Mouse (Mus musculus): ENCODE results near the gene Awat1. TPM values are rescaled to one million over a fixed set of nuclear protein-coding genes. Genes with fewer than 3 reads are reported as not detected.

The Awat1 gene
- total and polyA plus RNA-seq, 2 experiments from 2014 or later = not detected

- Histone ChIP-seq H3K36me3 (ENCODE audit: insufficient read depth, low read length) (no peaks in the 10 kb centered on the region), H3K9me3 (ENCODE audit: low read length) (no peaks in the 10 kb centered on the region), H3K4me2 (ENCODE audit: low read depth, low read length, poor library complexity, severe bottlenecking) (no peak overlapping the region), H3K4me1 (ENCODE audit: insufficient read depth, low read length) (no peaks in the 10 kb centered on the region), H3K4me3 (ENCODE audit: low read depth, low read length) (no peak overlapping the region), H3K27me3 (ENCODE audit: insufficient read depth, low read length) (peaks cover 6% of the 10 kb centered on the region; the same call in 1 of the 2 replicates), H3K9ac (replicated peaks; ENCODE audit: low read length, poor library complexity, severe bottlenecking) (no peak overlapping the region), H3K27ac (ENCODE audit: low read depth, low read length) (no peak overlapping the region)
- no peak for DNase-seq (ENCODE audit: low spot score)
- TF ChIP-seq CTCF (IDR thresholded peaks at IDR 0.05) = no peak
- WGBS = 71% methylated on average over 4 of the region's 4 CpGs
- no peak for ATAC-seq (ENCODE audit: low FRiP score)
Measured at GRCm38 (mm10) chrX:100599755-100600154, 27.7 kb downstream of the Awat1 start.

GRCm38 (mm10) chrX:100605314-100605713 is 33.3 kb downstream of the Awat1 start, which contains the start of gene Arr3:
Gene Arr3 (plus strand): TSS chrX:100605497.
- ATAC-seq (ENCODE audit: low FRiP score) (no peak), DNase-seq (ENCODE audit: low spot score) (no peak)
- Histone ChIP-seq H3K9ac (replicated peaks; ENCODE audit: low read length, poor library complexity, severe bottlenecking) (no peak within 1 kb of the TSS), H3K27me3 (ENCODE audit: insufficient read depth, low read length) (no peaks in the 10 kb centered on the region; the same call in 1 of the 2 replicates), H3K27ac (ENCODE audit: low read depth, low read length) (no peak within 1 kb of the TSS), H3K9me3 (ENCODE audit: low read length) (no peaks in the 10 kb centered on the region), H3K4me1 (ENCODE audit: insufficient read depth, low read length) (no peaks in the 10 kb centered on the region), H3K4me3 (ENCODE audit: low read depth, low read length) (no peak within 1 kb of the TSS), H3K4me2 (ENCODE audit: low read depth, low read length, poor library complexity, severe bottlenecking) (no peak within 1 kb of the TSS), H3K36me3 (ENCODE audit: insufficient read depth, low read length) (no peaks in the 10 kb centered on the region)
- 46% methylated on average over 1 of the region's 1 CpGs for WGBS
- TF ChIP-seq CTCF (IDR thresholded peaks at IDR 0.05) = no peak

DNA sequence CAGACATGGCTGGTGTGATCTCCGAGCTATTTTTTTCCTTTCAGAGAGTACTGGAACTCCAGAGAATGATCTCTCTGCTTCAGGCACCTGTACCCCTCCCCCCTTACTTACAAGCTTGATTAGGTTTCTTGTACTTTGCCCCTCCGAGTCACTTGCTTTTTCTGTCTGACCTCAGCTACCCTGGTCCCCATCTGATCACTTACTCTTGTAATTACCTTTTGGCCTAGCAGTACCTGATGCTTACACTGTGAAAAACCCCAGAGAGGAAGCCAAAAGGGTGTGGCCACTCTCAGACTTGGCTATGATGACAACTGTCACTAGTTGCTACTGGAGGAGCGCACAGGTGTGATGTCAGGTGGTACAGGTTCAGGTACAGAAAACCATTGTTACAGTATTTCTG is 46.4 kb downstream of the Awat1 start:
- no peak overlapping the region for H3K27ac ChIP-seq (ENCODE audit: low read depth, low read length)
- H3K4me2 ChIP-seq (ENCODE audit: low read depth, low read length, poor library complexity, severe bottlenecking) = no peak overlapping the region
- WGBS = 65% methylated on average over 3 of the region's 3 CpGs
- no peak overlapping the region for H3K4me3 ChIP-seq (ENCODE audit: low read depth, low read length)
- ATAC-seq (ENCODE audit: low FRiP score) = no peak
- H3K9ac ChIP-seq (replicated peaks; ENCODE audit: low read length, poor library complexity, severe bottlenecking) = no peak overlapping the region
- H3K36me3 ChIP-seq (ENCODE audit: insufficient read depth, low read length) = 0 out of 2 replicates have a peak, but pooled peaks cover 3% of the 10 kb centered on the region
- no peak for TF ChIP-seq CTCF (IDR thresholded peaks at IDR 0.05)
- no peaks in the 10 kb centered on the region for H3K9me3 ChIP-seq (ENCODE audit: low read length)
- H3K4me1 ChIP-seq (ENCODE audit: insufficient read depth, low read length) = no peaks in the 10 kb centered on the region
- DNase-seq (ENCODE audit: low spot score) = no peak
- H3K27me3 ChIP-seq (ENCODE audit: insufficient read depth, low read length) = no peaks in the 10 kb centered on the region

DNA sequence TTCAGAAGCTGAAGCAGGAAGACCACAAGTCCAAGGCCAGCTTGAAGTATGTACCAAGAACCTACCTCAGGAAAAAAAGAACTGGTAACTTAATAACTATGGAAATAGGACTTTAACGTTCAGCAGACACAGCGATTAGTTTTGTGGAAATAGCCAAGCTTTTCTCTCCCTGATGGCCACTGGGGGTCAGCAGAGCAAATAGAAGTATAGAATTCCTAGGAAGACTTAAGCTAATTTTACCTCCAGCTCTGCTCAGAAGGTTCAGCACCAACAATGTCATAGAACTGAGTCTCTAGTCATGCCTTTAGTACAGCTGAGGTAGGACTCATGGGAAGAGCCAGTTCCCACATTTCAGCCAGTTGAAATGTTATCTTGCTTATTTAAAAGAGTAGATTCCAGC is 49.3 kb downstream of the Awat1 start:
- H3K4me1 ChIP-seq (ENCODE audit: insufficient read depth, low read length) = no peaks in the 10 kb centered on the region
- H3K4me3 ChIP-seq (ENCODE audit: low read depth, low read length) = no peak overlapping the region
- no peak overlapping the region for H3K4me2 ChIP-seq (ENCODE audit: low read depth, low read length, poor library complexity, severe bottlenecking)
- H3K27ac ChIP-seq (ENCODE audit: low read depth, low read length) = no peak overlapping the region
- 0 out of 2 replicates have a peak, but pooled peaks cover 3% of the 10 kb centered on the region for H3K36me3 ChIP-seq (ENCODE audit: insufficient read depth, low read length)
- no peak overlapping the region for H3K9ac ChIP-seq (replicated peaks; ENCODE audit: low read length, poor library complexity, severe bottlenecking)
- peak; percentile 50 for DNase-seq (ENCODE audit: low spot score)
- peak; percentile 62 for TF ChIP-seq CTCF (IDR thresholded peaks at IDR 0.05)
- whole genome bisulfite sequencing = 57% methylated on average over 2 of the region's 2 CpGs
- no peaks in the 10 kb centered on the region for H3K27me3 ChIP-seq (ENCODE audit: insufficient read depth, low read length)
- no peak for ATAC-seq (ENCODE audit: low FRiP score)
- H3K9me3 ChIP-seq (ENCODE audit: low read length) = no peaks in the 10 kb centered on the region

GRCm38 (mm10) chrX:100624242-100624641 is 52.2 kb downstream of the Awat1 start:
- no peaks in the 10 kb centered on the region for H3K27me3 ChIP-seq (ENCODE audit: insufficient read depth, low read length)
- H3K36me3 ChIP-seq (ENCODE audit: insufficient read depth, low read length) = 0 out of 2 replicates have a peak, but pooled peaks cover 3% of the 10 kb centered on the region
- no peak for TF ChIP-seq CTCF (IDR thresholded peaks at IDR 0.05)
- ATAC-seq (ENCODE audit: low FRiP score) = no peak
- no peak for DNase-seq (ENCODE audit: low spot score)
- no peak overlapping the region for H3K9ac ChIP-seq (replicated peaks; ENCODE audit: low read length, poor library complexity, severe bottlenecking)
- WGBS = 89% methylated on average over 4 of the region's 4 CpGs
- no peak overlapping the region for H3K27ac ChIP-seq (ENCODE audit: low read depth, low read length)
- no peak overlapping the region for H3K4me2 ChIP-seq (ENCODE audit: low read depth, low read length, poor library complexity, severe bottlenecking)
- no peaks in the 10 kb centered on the region for H3K4me1 ChIP-seq (ENCODE audit: insufficient read depth, low read length)
- H3K4me3 ChIP-seq (ENCODE audit: low read depth, low read length) = no peak overlapping the region
- H3K9me3 ChIP-seq (ENCODE audit: low read length) = no peaks in the 10 kb centered on the region

- no peaks in the 10 kb centered on the region for H3K27me3 ChIP-seq (ENCODE audit: insufficient read depth, low read length)
- ATAC-seq (ENCODE audit: low FRiP score) (no peak; the same call in 1 of the 2 replicates), DNase-seq (ENCODE audit: low spot score) (no peak)
- H3K4me3 ChIP-seq (ENCODE audit: low read depth, low read length) = peak overlapping the region; percentile 48
- H3K9ac ChIP-seq (replicated peaks; ENCODE audit: low read length, poor library complexity, severe bottlenecking) = peak overlapping the region; percentile 52; the same call in 1 of the 2 replicates
- H3K4me2 ChIP-seq (ENCODE audit: low read depth, low read length, poor library complexity, severe bottlenecking) = peak overlapping the region; percentile 41
- no peak for TF ChIP-seq CTCF (IDR thresholded peaks at IDR 0.05)
- H3K9me3 ChIP-seq (ENCODE audit: low read length) = no peaks in the 10 kb centered on the region
- H3K36me3 ChIP-seq (ENCODE audit: insufficient read depth, low read length) = 0 out of 2 replicates have a peak, but pooled peaks cover 3% of the 10 kb centered on the region
- no peaks in the 10 kb centered on the region for H3K4me1 ChIP-seq (ENCODE audit: insufficient read depth, low read length)
- WGBS = 43% methylated on average over 7 of the region's 7 CpGs
- 0 out of 2 replicates have a peak overlapping the region, but pooled peaks have one; percentile 43 for H3K27ac ChIP-seq (ENCODE audit: low read depth, low read length)
Measured at GRCm38 (mm10) chrX:100625146-100625545, 53.1 kb downstream of the Awat1 start.
